Mouse (Mus musculus) embryonic facial prominence, embryonic 11.5 days (tissue): Measurements from ENCODE around the gene Gm7694. TPM values are rescaled to one million over a fixed set of nuclear protein-coding genes. Genes with fewer than 3 reads are reported as not detected.

Experiments
- ATAC-seq: fragments of 200-750 bp; cut with Nextera tagmentation; replicated peaks from 2 replicates; pipeline ENCODE4 v1.8.0; 2017; ENCODE audit warnings: low read depth; ENCODE audit not compliant: insufficient number of reproducible peaks, low FRiP score, low TSS enrichment
- DNase-seq: peaks from one replicate; pipeline ENCODE4 v3.0.0-alpha.2; 2015; ENCODE audit warnings: low spot score
- H3K27ac ChIP-seq: fragments of 300-500 bp; sonication (generic); replicated peaks from 2 replicates; pipeline ENCODE4 v1.5.1; 2014; ENCODE audit warnings: mild to moderate bottlenecking, low read depth, low read length, control low read depth
- H3K27me3 ChIP-seq: fragments of 300-500 bp; sonication (generic); 2 replicates; pipeline ENCODE4 v1.6.1; 2014; ENCODE audit warnings: mild to moderate bottlenecking, low read length, moderate library complexity, mixed read lengths; ENCODE audit not compliant: control insufficient read depth, insufficient read depth
- H3K36me3 ChIP-seq: fragments of 300-500 bp; sonication (generic); replicated peaks from 2 replicates; pipeline ENCODE4 v1.6.1; 2014; ENCODE audit warnings: low read depth, mild to moderate bottlenecking, low read length, moderate library complexity, mixed read lengths; ENCODE audit not compliant: control insufficient read depth, insufficient read depth
- H3K4me1 ChIP-seq: fragments of 300-500 bp; sonication (generic); 2 replicates; pipeline ENCODE4 v1.6.1; 2014; ENCODE audit warnings: low read length, mixed read lengths; ENCODE audit not compliant: control insufficient read depth, insufficient read depth
- H3K4me2 ChIP-seq: fragments of 300-500 bp; sonication (generic); 2 replicates; pipeline ENCODE4 v1.6.1; 2014; ENCODE audit warnings: low read depth, mild to moderate bottlenecking, control low read depth, low read length, moderate library complexity
- H3K4me3 ChIP-seq: fragments of 300-500 bp; sonication (generic); 2 replicates; pipeline ENCODE4 v1.5.1; 2014; ENCODE audit warnings: low read depth, low read length, control low read depth
- H3K9ac ChIP-seq: fragments of 300-500 bp; sonication (generic); replicated peaks from 2 replicates; pipeline ENCODE4 v1.6.1; 2014; ENCODE audit warnings: mild to moderate bottlenecking, control low read depth, low read length
- H3K9me3 ChIP-seq: fragments of 300-500 bp; sonication (generic); replicated peaks from 2 replicates; pipeline ENCODE4 v1.6.1; 2016; ENCODE audit warnings: mild to moderate bottlenecking, low read length, inconsistent platforms, mixed read lengths; ENCODE audit not compliant: control insufficient read depth
- WGBS: fragments of 180-500 bp; shearing (Covaris S2); extraction: QIAGEN DNeasy Blood & Tissue Kit; methylation state at CpG from one replicate; pipeline ENCODE4 v1.1.7; 2014; 5-methylcytosine and 5-hydroxymethylcytosine counted together
- polyA plus RNA-seq: library from polyadenylated mRNA; unstranded; fragments of >200 nt; fragmentation: Nextera tagmentation; extraction: Ambion mirVana; gene quantifications from 2 replicates; pipeline ENCODE4 v1.2.1, GENCODE M21; 2014

The Gm7694 gene
- polyA plus RNA-seq, 1 experiment from 2014 or later, result 1.4 TPM

GRCm38 (mm10) chr1:170331926-170332325 lies 25.8 kb upstream of the Gm7694 start:
- Histone ChIP-seq H3K36me3 (no peaks in the 10 kb centered on the region), H3K4me2 (no peak overlapping the region), H3K4me3 (no peak overlapping the region), H3K4me1 (no peaks in the 10 kb centered on the region), H3K9me3 (no peaks in the 10 kb centered on the region), H3K27ac (no peak overlapping the region), H3K27me3 (no peaks in the 10 kb centered on the region), H3K9ac (no peak overlapping the region)
- WGBS, result 71% methylated on average over 6 of the region's 6 CpGs
- DNase-seq (no peak), ATAC-seq (no peak)

- H3K4me1 ChIP-seq, result no peaks in the 10 kb centered on the region
- no peak overlapping the region for H3K9ac ChIP-seq
- WGBS, result 88% methylated on average over 4 of the region's 4 CpGs
- ATAC-seq (no peak), DNase-seq (no peak)
- no peaks in the 10 kb centered on the region for H3K27me3 ChIP-seq
- H3K36me3 ChIP-seq, result no peaks in the 10 kb centered on the region
- no peak overlapping the region for H3K27ac ChIP-seq
- no peaks in the 10 kb centered on the region for H3K9me3 ChIP-seq
- H3K4me2 ChIP-seq, result no peak overlapping the region
- H3K4me3 ChIP-seq, result no peak overlapping the region
Measured at GRCm38 (mm10) chr1:170325277-170325676, 19.1 kb upstream of the Gm7694 start.

- Histone ChIP-seq H3K36me3 (no peaks in the 10 kb centered on the region), H3K9ac (no peak overlapping the region), H3K27me3 (no peaks in the 10 kb centered on the region), H3K4me3 (no peak overlapping the region), H3K9me3 (no peaks in the 10 kb centered on the region), H3K4me1 (no peaks in the 10 kb centered on the region), H3K4me2 (no peak overlapping the region), H3K27ac (no peak overlapping the region)
- ATAC-seq, result no peak
- DNase-seq, result no peak
- WGBS, result 88% methylated on average over 1 of the region's 1 CpGs
Measured at GRCm38 (mm10) chr1:170324312-170324711, 18.2 kb upstream of the Gm7694 start.

- Histone ChIP-seq H3K9ac (no peak overlapping the region), H3K4me1 (no peaks in the 10 kb centered on the region), H3K27ac (no peak overlapping the region), H3K4me3 (no peak overlapping the region), H3K4me2 (no peak overlapping the region), H3K36me3 (no peaks in the 10 kb centered on the region), H3K9me3 (no peaks in the 10 kb centered on the region), H3K27me3 (no peaks in the 10 kb centered on the region)
- ATAC-seq (no peak), DNase-seq (no peak)
- WGBS, result 89% methylated on average over 10 of the region's 10 CpGs
Measured at GRCm38 (mm10) chr1:170323001-170323400, 16.9 kb upstream of the Gm7694 start.

GRCm38 (mm10) chr1:170322046-170322445 lies 15.9 kb upstream of the Gm7694 start:
- no peak for DNase-seq
- WGBS, result 95% methylated on average over 2 of the region's 2 CpGs
- H3K36me3 ChIP-seq, result no peaks in the 10 kb centered on the region

GRCm38 (mm10) chr1:170311431-170311830 lies 5.3 kb upstream of the Gm7694 start:
- Histone ChIP-seq H3K27me3 (no peaks in the 10 kb centered on the region), H3K36me3 (no peaks in the 10 kb centered on the region), H3K4me3 (no peak overlapping the region), H3K27ac (no peak overlapping the region), H3K9me3 (no peaks in the 10 kb centered on the region), H3K9ac (no peak overlapping the region), H3K4me2 (no peak overlapping the region), H3K4me1 (no peaks in the 10 kb centered on the region)
- DNase-seq (no peak), ATAC-seq (no peak)
- WGBS, result 69% methylated on average over 6 of the region's 6 CpGs

More at GRCm38 (mm10) chr1:170322046-170322445, 15.9 kb upstream of the Gm7694 start:
- no peaks in the 10 kb centered on the region for H3K27me3 ChIP-seq
- H3K27ac ChIP-seq, result no peak overlapping the region
- no peak overlapping the region for H3K4me2 ChIP-seq
- no peak for ATAC-seq
- no peaks in the 10 kb centered on the region for H3K9me3 ChIP-seq
- H3K4me3 ChIP-seq, result no peak overlapping the region
- H3K4me1 ChIP-seq, result no peaks in the 10 kb centered on the region
- no peak overlapping the region for H3K9ac ChIP-seq

- H3K9ac ChIP-seq, result no peak within 1 kb of the TSS
- no peak within 1 kb of the TSS for H3K27ac ChIP-seq
- H3K36me3 ChIP-seq, result no peaks in the 10 kb centered on the region
- WGBS, result 81% methylated on average over 4 of the region's 4 CpGs
- no peak for DNase-seq
- no peaks in the 10 kb centered on the region for H3K4me1 ChIP-seq
- ATAC-seq, result no peak
- H3K4me2 ChIP-seq, result no peak within 1 kb of the TSS
- H3K4me3 ChIP-seq, result no peak within 1 kb of the TSS
- no peaks in the 10 kb centered on the region for H3K9me3 ChIP-seq
- H3K27me3 ChIP-seq, result no peaks in the 10 kb centered on the region
Measured at GRCm38 (mm10) chr1:170308503-170308902, 2.4 kb upstream of the Gm7694 start, which contains the start of gene Spata46. Spata46 (plus strand) TSS chr1:170308803.

- Histone ChIP-seq H3K9me3 (no peaks in the 10 kb centered on the region), H3K4me3 (no peak overlapping the region), H3K36me3 (no peaks in the 10 kb centered on the region), H3K27ac (no peak overlapping the region), H3K4me1 (no peaks in the 10 kb centered on the region), H3K9ac (no peak overlapping the region), H3K27me3 (no peaks in the 10 kb centered on the region), H3K4me2 (no peak overlapping the region)
- ATAC-seq, result no peak
- 88% methylated on average over 10 of the region's 10 CpGs for WGBS
- DNase-seq, result no peak
Measured at GRCm38 (mm10) chr1:170305002-170305401, 1.1 kb downstream of the Gm7694 start.
